Mouse (Mus musculus): ENCODE measurements around the gene Dync1h1.
"Not testable (repeated sequence)": the region's sequence is repeated elsewhere in the genome, so short reads cannot be mapped to it uniquely, and the experiment has no call there.

GRCm38 (mm10) chr12:110688921-110689320 lies 87.7 kb downstream of the Dync1h1 start:
- TF ChIP-seq CTCF (IDR thresholded peaks at IDR 0.05; ENCODE audit: control insufficient read depth, insufficient read depth, insufficient replicate concordance, low read depth, low read length); POLR2A (IDR thresholded peaks at IDR 0.05; ENCODE audit: control insufficient read depth, low read depth, low read length): not testable (repeated sequence)
